Mouse (Mus musculus) stomach, postnatal 0 days (tissue): ENCODE data around the gene Ctsf.

ENCODE experiments used
- CTCF ChIP-seq: IDR thresholded peaks from 2 replicates; pipeline ENCODE4 v1.5.1; 2016; ENCODE audit warnings: antibody characterized with exemption, low read depth, mild to moderate bottlenecking, moderate library complexity
- EP300 ChIP-seq: optimal IDR thresholded peaks from 2 replicates; pipeline ENCODE3; 2016; ENCODE audit warnings: antibody characterized with exemption

- TF ChIP-seq CTCF (no peak), EP300 (no peak)
Observed at GRCm38 (mm10) chr19:4838526-4839140, 16.3 kb upstream of the Ctsf start.
